Mouse (Mus musculus) bone marrow macrophage, adult 2 months (primary cell): ENCODE results near the gene Epn1.

Source experiments
- CTCF ChIP-seq: IDR thresholded peaks from 2 replicates; pipeline ENCODE4 v1.5.1; 2012; ENCODE audit warnings: low read depth, mild to moderate bottlenecking, low read length, moderate library complexity
- POLR2A ChIP-seq: IDR thresholded peaks from 2 replicates; pipeline ENCODE4 v1.6.1; 2012; ENCODE audit warnings: mild to moderate bottlenecking, low read depth, low read length, borderline replicate concordance

- TF ChIP-seq CTCF: no peak
- TF ChIP-seq POLR2A: no peak
Observed at GRCm38 (mm10) chr7:5064886-5065285, 15.1 kb upstream of the Epn1 start.
